Mouse (Mus musculus): Measurements from ENCODE around the gene 1700067K01Rik. TPM values are rescaled to one million over a fixed set of nuclear protein-coding genes. Genes with fewer than 3 reads are reported as not detected.
A peak's percentile ranks its signal among the peaks of the same experiment; 100 is the strongest.

1700067K01Rik gene
- polyA plus RNA-seq, 1 experiment from 2014 or later = 0.52 TPM

GRCm38 (mm10) chr8:84025863-84026262 is 24.6 kb downstream of the 1700067K01Rik start:
- peak overlapping the region; percentile 63 for H3K4me3 ChIP-seq
- H3K27me3 ChIP-seq (ENCODE audit: insufficient read depth, poor library complexity, severe bottlenecking) = peaks cover 79% of the 10 kb centered on the region
- peak overlapping the region; percentile 81 for H3K27ac ChIP-seq
- no peaks in the 10 kb centered on the region for H3K9me3 ChIP-seq
- H3K36me3 ChIP-seq = no peaks in the 10 kb centered on the region
- peak; percentile 77 for DNase-seq (ENCODE audit: low spot score)
- WGBS = under 1% methylated on average over 41 of the region's 41 CpGs
- peaks cover 57% of the 10 kb centered on the region for H3K4me1 ChIP-seq (replicated peaks)

DNA sequence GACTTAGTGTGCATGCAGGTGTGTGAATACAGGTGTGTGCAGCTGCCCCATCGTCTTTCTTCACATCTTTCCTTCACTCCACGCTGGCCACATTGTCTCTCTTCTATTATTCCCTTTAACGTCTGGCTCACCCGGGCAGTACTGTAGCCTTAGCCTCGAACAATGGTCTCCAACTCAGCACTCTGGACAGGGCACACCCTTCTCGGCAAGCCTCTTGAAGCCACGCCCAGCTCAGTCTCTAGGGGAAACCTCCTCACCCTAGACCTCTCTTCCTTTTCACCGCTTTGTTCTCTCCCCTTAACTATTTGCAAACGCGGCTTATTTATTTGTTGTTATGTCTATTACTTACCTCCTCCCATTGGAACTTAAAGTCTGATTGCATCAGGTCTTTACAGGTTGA is 26.1 kb downstream of the 1700067K01Rik start:
- H3K36me3 ChIP-seq = no peaks in the 10 kb centered on the region
- no peak for DNase-seq (ENCODE audit: low spot score)
- WGBS = 11% methylated on average over 10 of the region's 10 CpGs
- H3K4me3 ChIP-seq = no peak overlapping the region
- H3K9me3 ChIP-seq = no peaks in the 10 kb centered on the region
- H3K27ac ChIP-seq = no peak overlapping the region
- H3K4me1 ChIP-seq (replicated peaks) = peaks cover 42% of the 10 kb centered on the region
- peaks cover 63% of the 10 kb centered on the region for H3K27me3 ChIP-seq (ENCODE audit: insufficient read depth, poor library complexity, severe bottlenecking)

GRCm38 (mm10) chr8:84029272-84029671 is 28.0 kb downstream of the 1700067K01Rik start:
- Histone ChIP-seq H3K27ac (no peak overlapping the region), H3K4me3 (no peak overlapping the region), H3K27me3 (ENCODE audit: insufficient read depth, poor library complexity, severe bottlenecking) (peaks cover 59% of the 10 kb centered on the region), H3K4me1 (replicated peaks) (peaks cover 29% of the 10 kb centered on the region), H3K9me3 (no peaks in the 10 kb centered on the region), H3K36me3 (no peaks in the 10 kb centered on the region)
- WGBS = 89% methylated on average over 5 of the region's 5 CpGs
- no peak for DNase-seq (ENCODE audit: low spot score)

GRCm38 (mm10) chr8:84032777-84033176 is 31.5 kb downstream of the 1700067K01Rik start:
- Histone ChIP-seq H3K27ac (no peak overlapping the region), H3K9me3 (no peaks in the 10 kb centered on the region), H3K36me3 (no peaks in the 10 kb centered on the region), H3K27me3 (ENCODE audit: insufficient read depth, poor library complexity, severe bottlenecking) (peaks cover 42% of the 10 kb centered on the region), H3K4me3 (no peak overlapping the region), H3K4me1 (replicated peaks) (0 out of 2 replicates have a peak, but pooled peaks cover 6% of the 10 kb centered on the region)
- 81% methylated on average over 4 of the region's 4 CpGs for WGBS
- DNase-seq (ENCODE audit: low spot score) = no peak

- H3K27ac ChIP-seq = no peak overlapping the region
- H3K27me3 ChIP-seq (ENCODE audit: insufficient read depth, poor library complexity, severe bottlenecking) = peaks cover 77% of the 10 kb centered on the region
- WGBS = 83% methylated on average over 5 of the region's 5 CpGs
- H3K4me1 ChIP-seq (replicated peaks) = peaks cover 16% of the 10 kb centered on the region
- no peak overlapping the region for H3K4me3 ChIP-seq
- H3K9me3 ChIP-seq = no peaks in the 10 kb centered on the region
- no peak for DNase-seq (ENCODE audit: low spot score)
- H3K36me3 ChIP-seq = no peaks in the 10 kb centered on the region
Observed at GRCm38 (mm10) chr8:84038015-84038414, 36.7 kb downstream of the 1700067K01Rik start.

DNA sequence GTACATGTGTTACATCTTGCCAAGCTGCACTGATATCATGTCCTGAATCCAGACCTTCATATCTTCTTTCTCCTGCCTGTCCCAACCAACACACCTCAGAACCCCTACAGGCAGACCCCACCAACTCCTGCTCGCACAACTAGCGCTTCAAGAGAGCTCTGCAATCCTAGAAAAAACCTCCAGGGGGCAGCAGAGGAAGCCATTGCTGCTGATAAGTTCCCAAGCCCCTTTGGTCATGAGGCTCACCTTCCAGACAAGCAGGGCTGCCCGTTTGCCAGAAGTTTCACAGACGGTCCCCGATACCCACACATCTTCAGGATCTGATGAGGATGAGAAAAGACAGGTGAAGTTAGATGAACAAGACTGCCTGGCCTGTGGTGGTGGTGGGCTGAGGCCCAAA is 37.7 kb downstream of the 1700067K01Rik start:
- Histone ChIP-seq H3K4me3 (no peak overlapping the region), H3K9me3 (no peaks in the 10 kb centered on the region), H3K27me3 (ENCODE audit: insufficient read depth, poor library complexity, severe bottlenecking) (peaks cover 78% of the 10 kb centered on the region), H3K27ac (no peak overlapping the region), H3K4me1 (replicated peaks) (peaks cover 19% of the 10 kb centered on the region), H3K36me3 (no peaks in the 10 kb centered on the region)
- DNase-seq (ENCODE audit: low spot score) = peak; percentile 84
- WGBS = 15% methylated on average over 5 of the region's 5 CpGs

DNA sequence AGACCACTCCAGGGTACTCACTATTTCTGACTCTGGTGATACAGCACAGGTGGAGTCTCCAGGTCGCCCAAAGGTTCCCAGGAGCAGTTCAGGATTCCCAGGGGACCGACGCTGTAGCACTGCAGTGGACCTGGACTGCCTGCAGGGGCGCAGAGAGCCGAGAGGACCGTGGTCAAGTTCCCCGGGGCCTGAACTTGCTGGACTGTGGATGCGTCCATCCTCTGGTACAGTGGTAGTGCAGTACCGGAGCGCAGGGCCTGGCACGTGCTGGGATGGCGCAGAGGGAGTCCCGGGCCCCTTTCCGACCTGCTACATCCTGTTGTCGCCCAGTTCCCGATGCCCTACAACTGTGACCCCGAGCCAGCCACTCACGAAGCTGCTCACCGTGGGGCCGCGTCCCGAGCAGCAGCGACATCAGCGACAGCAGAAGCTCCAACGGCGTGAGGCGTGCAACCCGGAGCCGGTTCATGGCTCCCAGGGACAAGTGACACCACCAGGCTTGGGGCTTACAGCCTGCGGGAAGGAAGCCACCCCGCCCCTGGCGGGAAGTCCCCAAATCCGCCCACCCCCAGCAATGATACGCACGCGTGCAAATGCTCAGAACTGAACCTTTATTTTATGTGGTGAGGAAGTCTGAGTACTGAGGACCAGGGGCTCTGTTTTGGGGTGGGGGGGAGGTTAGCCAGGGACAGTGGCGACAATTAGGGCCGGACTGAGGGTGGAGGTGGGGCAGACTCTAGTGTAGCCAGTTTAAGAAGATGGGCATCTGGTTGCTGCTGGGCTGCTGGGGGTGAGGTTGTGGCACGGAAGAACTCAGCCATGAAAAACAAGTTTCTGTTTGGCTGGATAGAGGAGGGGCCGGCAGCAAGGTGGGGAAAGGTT is 41.0 kb downstream of the 1700067K01Rik start, which contains the start of gene Il27ra:
Gene Il27ra, minus strand, starts transcription at position 524 of the 882 bp plus-strand sequence.
- 4% methylated on average over 40 of the region's 40 CpGs for WGBS
- Histone ChIP-seq H3K9me3 (no peaks in the 10 kb centered on the region), H3K4me3 (peak within 1 kb of the TSS; percentile 50), H3K27me3 (ENCODE audit: insufficient read depth, poor library complexity, severe bottlenecking) (peaks cover 93% of the 10 kb centered on the region), H3K36me3 (no peaks in the 10 kb centered on the region), H3K4me1 (replicated peaks) (peaks cover 28% of the 10 kb centered on the region), H3K27ac (peak within 1 kb of the TSS; percentile 26; the same call in 1 of the 2 replicates)
- DNase-seq (ENCODE audit: low spot score) = peak; percentile 74

DNA sequence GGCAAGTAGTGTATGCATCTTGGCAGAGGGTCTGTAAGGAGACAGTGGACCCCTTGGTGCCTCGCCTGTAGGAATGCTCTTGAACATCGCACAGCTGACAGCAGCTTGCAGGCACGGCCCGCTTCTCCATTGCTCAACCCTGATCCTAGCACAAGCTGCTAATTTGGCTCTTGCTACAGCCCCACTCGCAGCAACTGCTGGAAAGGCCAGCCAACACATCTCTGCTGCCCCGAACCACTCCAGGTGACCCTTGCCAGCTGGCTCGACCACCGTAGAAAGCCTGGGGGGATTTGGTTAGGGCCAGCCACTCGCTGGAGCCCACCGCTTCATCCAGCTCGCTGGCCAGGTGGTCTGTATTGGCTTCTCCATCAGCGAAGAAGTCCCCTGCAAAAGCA is 41.6 kb downstream of the 1700067K01Rik start:
- Histone ChIP-seq H3K9me3 (no peaks in the 10 kb centered on the region), H3K27ac (no peak overlapping the region), H3K27me3 (ENCODE audit: insufficient read depth, poor library complexity, severe bottlenecking) (peaks cover 90% of the 10 kb centered on the region), H3K4me1 (replicated peaks) (peaks cover 28% of the 10 kb centered on the region), H3K36me3 (no peaks in the 10 kb centered on the region), H3K4me3 (peak overlapping the region; percentile 50; the same call in 1 of the 2 replicates)
- 41% methylated on average over 12 of the region's 12 CpGs for WGBS
- DNase-seq (ENCODE audit: low spot score) = no peak

GRCm38 (mm10) chr8:84044103-84044502 is 42.8 kb downstream of the 1700067K01Rik start:
- WGBS = 2% methylated on average over 7 of the region's 7 CpGs
- Histone ChIP-seq H3K9me3 (no peaks in the 10 kb centered on the region), H3K27ac (no peak overlapping the region), H3K27me3 (ENCODE audit: insufficient read depth, poor library complexity, severe bottlenecking) (peaks cover 84% of the 10 kb centered on the region), H3K4me1 (replicated peaks) (peaks cover 27% of the 10 kb centered on the region), H3K36me3 (no peaks in the 10 kb centered on the region), H3K4me3 (peak overlapping the region; percentile 27)
- DNase-seq (ENCODE audit: low spot score) = no peak

- no peaks in the 10 kb centered on the region for H3K9me3 ChIP-seq
- H3K4me3 ChIP-seq = peak within 1 kb of the TSS; percentile 27
- H3K4me1 ChIP-seq (replicated peaks) = peaks cover 24% of the 10 kb centered on the region
- H3K27ac ChIP-seq = no peak within 1 kb of the TSS
- no peaks in the 10 kb centered on the region for H3K36me3 ChIP-seq
- DNase-seq (ENCODE audit: low spot score) = no peak
- H3K27me3 ChIP-seq (ENCODE audit: insufficient read depth, poor library complexity, severe bottlenecking) = peaks cover 76% of the 10 kb centered on the region
- WGBS = 8% methylated on average over 9 of the region's 9 CpGs
Observed at GRCm38 (mm10) chr8:84044900-84045299, 43.6 kb downstream of the 1700067K01Rik start, which contains the start of gene Rln3. TSS of gene Rln3 (minus strand) at chr8:84045000.

DNA sequence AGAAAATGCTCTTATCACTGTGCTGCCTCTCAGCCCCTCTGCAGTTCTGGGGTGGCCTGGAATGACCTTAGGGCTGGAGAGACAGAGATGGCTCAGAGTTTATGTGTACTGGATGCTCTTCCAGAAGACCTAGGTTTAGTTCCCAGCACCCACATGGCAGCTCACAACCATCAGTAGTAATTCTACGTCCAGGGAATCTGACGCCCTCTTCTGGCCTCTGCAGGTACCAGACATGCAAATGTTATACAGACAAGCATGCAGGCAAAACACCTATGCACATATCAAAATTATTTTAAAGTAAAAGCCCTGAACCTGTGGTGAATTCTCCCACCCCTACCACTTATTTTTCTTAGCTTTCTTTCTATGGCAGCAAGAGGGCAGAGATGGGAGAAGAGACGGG is 45.2 kb downstream of the 1700067K01Rik start:
- H3K27ac ChIP-seq = no peak overlapping the region
- H3K4me3 ChIP-seq = no peak overlapping the region
- no peaks in the 10 kb centered on the region for H3K36me3 ChIP-seq
- DNase-seq (ENCODE audit: low spot score) = no peak
- H3K4me1 ChIP-seq (replicated peaks) = peaks cover 35% of the 10 kb centered on the region
- no peaks in the 10 kb centered on the region for H3K9me3 ChIP-seq
- H3K27me3 ChIP-seq (ENCODE audit: insufficient read depth, poor library complexity, severe bottlenecking) = peaks cover 60% of the 10 kb centered on the region
- 79% methylated on average over 3 of the region's 3 CpGs for WGBS

DNA sequence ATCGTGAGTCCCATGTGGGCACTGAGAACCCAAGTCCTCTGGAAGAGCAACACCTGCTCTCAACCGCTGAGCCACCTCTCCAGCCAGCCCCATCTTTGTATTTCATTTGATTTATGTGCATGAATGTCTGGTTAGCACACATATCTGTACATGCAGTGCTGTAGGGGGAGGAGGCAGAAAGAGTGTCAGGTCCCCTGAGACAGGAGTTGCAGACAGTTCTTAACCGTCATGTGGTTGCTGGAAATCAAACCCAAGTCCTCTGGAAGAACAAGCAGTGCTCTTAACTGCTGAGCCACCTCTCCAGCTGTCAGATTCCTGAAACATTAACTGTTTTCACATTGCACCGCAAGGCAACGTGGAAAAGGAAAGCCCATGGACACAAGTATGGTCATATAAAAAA is 46.9 kb downstream of the 1700067K01Rik start:
- Histone ChIP-seq H3K27ac (no peak overlapping the region), H3K4me3 (no peak overlapping the region), H3K27me3 (ENCODE audit: insufficient read depth, poor library complexity, severe bottlenecking) (peaks cover 43% of the 10 kb centered on the region), H3K9me3 (no peaks in the 10 kb centered on the region), H3K4me1 (replicated peaks) (peaks cover 22% of the 10 kb centered on the region), H3K36me3 (no peaks in the 10 kb centered on the region)
- 80% methylated on average over 5 of the region's 5 CpGs for WGBS
- no peak for DNase-seq (ENCODE audit: low spot score)

- Histone ChIP-seq H3K36me3 (no peaks in the 10 kb centered on the region), H3K27ac (no peak overlapping the region), H3K27me3 (ENCODE audit: insufficient read depth, poor library complexity, severe bottlenecking) (0 out of 2 replicates have a peak, but pooled peaks cover 5% of the 10 kb centered on the region), H3K4me1 (replicated peaks) (peaks cover 11% of the 10 kb centered on the region), H3K9me3 (no peaks in the 10 kb centered on the region), H3K4me3 (no peak overlapping the region)
- WGBS = 85% methylated on average over 3 of the region's 3 CpGs
- no peak for DNase-seq (ENCODE audit: low spot score)
Observed at GRCm38 (mm10) chr8:84052746-84053145, 51.4 kb downstream of the 1700067K01Rik start.
